Mouse (Mus musculus) midbrain, embryonic 13.5 days (tissue): ENCODE data around the gene Abcg5. TPM values are rescaled to one million over a fixed set of nuclear protein-coding genes. Genes with fewer than 3 reads are reported as not detected.

Experiments
- ATAC-seq: fragments of 200-750 bp; cut with Nextera tagmentation; 2 replicates; pipeline ENCODE4 v1.8.0; 2017; ENCODE audit warnings: mild to moderate bottlenecking, moderate TSS enrichment, moderate library complexity
- H3K27ac ChIP-seq: fragments of 300-500 bp; sonication (generic); 2 replicates; pipeline ENCODE4 v1.5.1; 2015; ENCODE audit warnings: inconsistent platforms, mild to moderate bottlenecking, moderate library complexity
- H3K27me3 ChIP-seq: fragments of 300-500 bp; sonication (generic); 2 replicates; pipeline ENCODE4 v1.6.1; 2015; ENCODE audit warnings: mild to moderate bottlenecking, inconsistent platforms
- H3K36me3 ChIP-seq: fragments of 300-500 bp; sonication (generic); 2 replicates; pipeline ENCODE4 v1.6.1; 2015; ENCODE audit warnings: mild to moderate bottlenecking, inconsistent platforms
- H3K4me1 ChIP-seq: fragments of 300-500 bp; sonication (generic); replicated peaks from 2 replicates; pipeline ENCODE4 v1.6.1; 2015; ENCODE audit warnings: inconsistent platforms
- H3K4me2 ChIP-seq: fragments of 300-500 bp; sonication (generic); replicated peaks from 2 replicates; pipeline ENCODE4 v1.6.1; 2015; ENCODE audit warnings: moderate library complexity, mild to moderate bottlenecking, inconsistent platforms
- H3K4me3 ChIP-seq: fragments of 300-500 bp; sonication (generic); replicated peaks from 2 replicates; pipeline ENCODE4 v1.5.1; 2015; ENCODE audit warnings: mild to moderate bottlenecking, inconsistent platforms
- H3K9ac ChIP-seq: fragments of 300-500 bp; sonication (generic); replicated peaks from 2 replicates; pipeline ENCODE4 v1.6.1; 2015; ENCODE audit warnings: mild to moderate bottlenecking, inconsistent platforms
- H3K9me3 ChIP-seq: fragments of 300-500 bp; sonication (generic); 2 replicates; pipeline ENCODE4 v1.6.1; 2016; ENCODE audit warnings: mild to moderate bottlenecking, inconsistent platforms
- WGBS: fragments of 180-500 bp; shearing (Covaris S2); methylation state at CpG from one replicate; pipeline ENCODE4 v1.1.7; 2015; 5-methylcytosine and 5-hydroxymethylcytosine counted together
- polyA plus RNA-seq: library from polyadenylated mRNA; unstranded; fragments of >200 nt; fragmentation: Nextera tagmentation; extraction: Ambion mirVana; gene quantifications from 2 replicates; pipeline ENCODE4 v1.2.1, GENCODE M21; 2015

The Abcg5 gene
- 1.1 and 3.0 TPM in 2 replicates for polyA plus RNA-seq

DNA sequence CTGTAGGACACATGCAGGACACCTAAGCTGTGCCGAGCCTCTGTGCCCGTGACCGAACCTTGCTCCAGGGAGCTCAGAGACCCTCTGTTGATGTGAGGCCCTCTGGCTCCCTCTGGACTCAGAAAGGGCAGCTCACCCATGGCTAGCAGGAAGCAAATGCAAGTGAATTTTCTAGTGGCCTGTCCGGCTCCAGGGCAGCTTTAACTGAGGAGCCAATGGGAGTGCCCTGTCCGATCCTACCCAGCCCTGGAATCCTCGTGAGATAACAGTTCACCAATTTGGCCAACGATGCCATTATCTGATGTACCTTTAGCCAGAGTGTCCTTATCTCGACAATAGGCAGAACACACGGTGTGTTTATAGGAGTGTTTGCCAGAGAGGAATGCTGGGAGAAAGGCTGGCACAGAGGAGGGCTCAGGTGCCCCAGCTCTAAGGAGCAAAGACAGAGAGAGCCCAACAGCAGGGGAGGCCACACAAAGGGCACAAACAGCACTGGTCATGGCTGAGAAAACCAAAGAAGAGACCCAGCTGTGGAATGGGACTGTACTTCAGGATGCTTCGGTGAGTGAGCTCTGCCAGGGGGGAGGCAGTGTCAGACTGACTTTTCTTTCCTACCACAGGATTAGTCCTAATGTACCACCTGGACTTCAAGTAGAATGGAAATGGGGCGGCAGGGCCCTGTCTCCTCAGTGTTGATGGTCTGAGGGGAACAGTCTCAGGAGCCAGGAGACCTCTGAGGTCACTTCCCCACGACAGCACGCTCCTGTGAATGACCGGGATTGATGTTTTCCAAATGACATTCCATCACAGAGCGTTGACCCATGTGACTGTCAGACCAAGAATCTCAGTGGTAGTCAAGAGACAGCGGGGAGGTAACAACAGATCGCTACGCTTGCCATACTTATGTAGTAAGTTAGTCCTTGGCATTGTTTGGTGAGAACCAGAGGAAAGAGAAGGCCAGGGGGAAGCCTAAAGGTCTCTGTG is at the start of gene Abcg5:
Gene Abcg5, minus strand, starts transcription at position 278 of the 984 bp plus-strand sequence.
- Histone ChIP-seq H3K4me1 (0 out of 2 replicates have a peak, but pooled peaks cover 3% of the 10 kb centered on the region), H3K9me3 (no peaks in the 10 kb centered on the region), H3K27me3 (no peaks in the 10 kb centered on the region), H3K36me3 (no peaks in the 10 kb centered on the region), H3K4me3 (no peak within 1 kb of the TSS), H3K27ac (no peak within 1 kb of the TSS), H3K4me2 (no peak within 1 kb of the TSS), H3K9ac (no peak within 1 kb of the TSS)
- no peak for ATAC-seq
- WGBS = 81% methylated on average over 18 of the region's 18 CpGs

DNA sequence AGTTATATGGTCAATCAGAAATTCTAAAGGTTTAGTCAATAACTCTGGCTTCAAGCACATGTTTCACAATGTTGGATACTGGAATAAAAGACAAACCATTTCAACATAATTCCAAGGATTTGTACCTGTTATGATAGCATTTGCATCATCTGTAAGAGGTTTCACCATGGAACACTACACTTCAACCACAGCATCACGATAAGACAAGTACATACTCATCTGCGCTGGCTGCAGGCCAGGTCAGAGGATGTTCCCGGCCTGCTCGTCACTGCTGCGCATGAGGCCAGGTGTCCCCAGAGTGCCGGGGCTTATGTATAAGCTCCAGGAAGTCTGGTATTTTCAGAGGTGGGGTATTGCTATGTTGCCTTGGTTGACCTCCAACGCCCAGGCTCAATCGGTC is 49.8 kb upstream of the Abcg5 start:
- no peak overlapping the region for H3K27ac ChIP-seq
- H3K27me3 ChIP-seq = no peaks in the 10 kb centered on the region
- 97% methylated on average over 8 of the region's 8 CpGs for WGBS

DNA sequence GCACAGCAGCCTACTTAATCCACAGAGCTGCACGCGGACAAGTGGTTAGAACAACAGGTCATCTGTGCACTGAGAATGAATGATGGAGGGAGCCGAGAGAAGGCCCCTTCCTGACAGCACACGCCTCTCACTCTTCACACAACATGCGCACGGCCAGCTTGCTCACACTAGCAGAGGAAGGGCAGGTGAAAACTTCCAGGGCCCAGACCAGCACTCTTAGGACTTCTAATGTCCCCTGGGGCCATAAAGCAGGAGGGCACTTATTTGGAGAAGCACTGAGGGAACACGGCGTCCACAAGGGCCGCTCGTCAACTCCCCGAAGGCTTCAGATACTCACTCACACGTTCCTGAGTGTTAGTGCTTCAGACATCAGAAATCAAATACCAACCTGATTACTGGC is 48.5 kb upstream of the Abcg5 start:
- no peak overlapping the region for H3K9ac ChIP-seq
- 93% methylated on average over 12 of the region's 12 CpGs for WGBS
- no peak for ATAC-seq
- H3K4me3 ChIP-seq = no peak overlapping the region
- H3K4me1 ChIP-seq = no peaks in the 10 kb centered on the region
- no peaks in the 10 kb centered on the region for H3K27me3 ChIP-seq
- H3K36me3 ChIP-seq = peaks cover 25% of the 10 kb centered on the region
- no peak overlapping the region for H3K4me2 ChIP-seq
- no peaks in the 10 kb centered on the region for H3K9me3 ChIP-seq
- no peak overlapping the region for H3K27ac ChIP-seq

More for the DNA sequence above, 49.8 kb upstream of the Abcg5 start:
- H3K9ac ChIP-seq = no peak overlapping the region
- no peaks in the 10 kb centered on the region for H3K4me1 ChIP-seq
- no peak overlapping the region for H3K4me3 ChIP-seq
- ATAC-seq = no peak
- H3K9me3 ChIP-seq = no peaks in the 10 kb centered on the region
- H3K36me3 ChIP-seq = peaks cover 22% of the 10 kb centered on the region
- H3K4me2 ChIP-seq = no peak overlapping the region

DNA sequence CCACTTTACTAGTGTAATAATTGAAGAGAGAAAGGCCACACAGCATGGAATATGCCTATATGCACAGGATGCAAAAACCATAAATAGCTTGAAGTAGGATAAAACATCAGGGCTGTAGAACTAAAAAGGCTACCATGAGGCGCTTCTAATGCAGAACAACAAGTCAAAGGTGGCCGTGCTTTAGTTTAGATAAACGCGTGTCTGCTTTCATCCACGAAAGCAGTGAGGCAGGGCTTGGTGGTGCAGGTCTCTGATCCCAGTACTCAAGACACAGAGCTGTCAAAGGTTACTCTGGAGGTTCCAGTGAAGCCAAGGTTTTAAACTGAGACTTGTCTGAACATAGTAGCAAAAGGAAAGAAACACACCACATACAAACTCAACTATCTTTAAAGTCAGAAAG is 46.3 kb upstream of the Abcg5 start:
- no peak overlapping the region for H3K27ac ChIP-seq
- no peaks in the 10 kb centered on the region for H3K4me1 ChIP-seq
- no peak for ATAC-seq
- WGBS = 93% methylated on average over 5 of the region's 5 CpGs
- no peak overlapping the region for H3K4me2 ChIP-seq
- H3K4me3 ChIP-seq = no peak overlapping the region
- no peaks in the 10 kb centered on the region for H3K27me3 ChIP-seq
- H3K9me3 ChIP-seq = no peaks in the 10 kb centered on the region
- H3K36me3 ChIP-seq = peaks cover 38% of the 10 kb centered on the region
- no peak overlapping the region for H3K9ac ChIP-seq

DNA sequence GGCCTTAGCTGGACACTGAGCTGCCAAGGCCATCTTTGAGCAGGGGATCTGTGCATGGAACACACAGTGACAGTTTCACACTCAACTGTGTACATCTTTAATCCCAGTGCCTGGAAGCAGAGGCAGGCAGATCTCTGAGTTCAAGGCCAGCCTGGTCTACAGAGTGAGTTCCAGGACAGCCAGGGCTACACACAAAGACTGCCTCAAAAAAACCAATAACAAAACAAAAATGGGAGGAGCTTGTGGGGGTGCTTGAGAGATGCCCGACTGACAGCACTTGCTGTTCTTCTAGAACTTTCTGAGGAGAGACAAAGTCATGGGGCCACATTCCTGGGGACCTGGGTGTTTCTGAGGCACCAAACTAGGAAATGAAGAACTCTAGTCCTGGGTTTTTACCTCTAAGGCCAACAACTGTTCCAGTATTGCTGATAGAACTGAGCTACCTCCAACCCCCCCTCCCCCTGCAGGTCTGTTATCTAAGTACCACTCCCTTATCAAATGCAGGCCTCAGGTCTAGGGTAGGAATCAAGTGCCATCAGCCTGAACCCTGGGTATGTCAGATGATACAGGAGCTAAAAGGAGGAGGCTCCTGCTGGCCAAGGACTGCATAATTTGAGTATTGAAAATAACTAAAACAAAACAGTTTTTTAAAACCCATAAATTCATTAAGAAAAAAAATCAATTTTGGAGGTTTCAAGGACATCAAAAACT is 45.5 kb upstream of the Abcg5 start:
- ATAC-seq = no peak
- H3K4me2 ChIP-seq = no peak overlapping the region
- no peak overlapping the region for H3K27ac ChIP-seq
- H3K27me3 ChIP-seq = no peaks in the 10 kb centered on the region
- H3K9ac ChIP-seq = no peak overlapping the region
- H3K4me1 ChIP-seq = no peaks in the 10 kb centered on the region
- H3K4me3 ChIP-seq = no peak overlapping the region
- 71% methylated on average over 1 of the region's 1 CpGs for WGBS
- H3K36me3 ChIP-seq = peaks cover 42% of the 10 kb centered on the region
- no peaks in the 10 kb centered on the region for H3K9me3 ChIP-seq

DNA sequence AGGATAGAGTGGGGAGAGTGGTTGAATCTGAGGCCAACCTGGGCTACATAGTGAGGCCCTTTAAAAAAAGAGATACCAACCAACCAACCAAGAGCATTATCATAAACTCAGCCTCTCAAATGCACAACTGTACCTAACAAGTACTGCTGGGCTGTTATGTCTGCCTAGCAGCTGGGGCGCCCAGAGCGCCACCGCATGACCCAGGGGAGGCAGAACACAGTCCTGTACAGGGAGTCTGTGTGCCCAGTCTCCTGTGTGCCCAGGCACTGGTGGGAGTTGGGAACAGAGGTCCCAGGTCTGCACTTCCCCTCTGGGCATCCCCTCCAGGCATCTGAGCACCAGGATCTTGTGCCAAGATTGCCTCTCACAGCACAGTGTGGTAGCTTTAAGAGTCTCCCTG is 42.4 kb upstream of the Abcg5 start:
- WGBS = 98% methylated on average over 3 of the region's 3 CpGs
- Histone ChIP-seq H3K9ac (no peak overlapping the region), H3K9me3 (no peaks in the 10 kb centered on the region), H3K4me3 (no peak overlapping the region), H3K4me1 (no peaks in the 10 kb centered on the region), H3K27me3 (no peaks in the 10 kb centered on the region), H3K4me2 (no peak overlapping the region), H3K36me3 (peaks cover 44% of the 10 kb centered on the region), H3K27ac (no peak overlapping the region)
- ATAC-seq = no peak

DNA sequence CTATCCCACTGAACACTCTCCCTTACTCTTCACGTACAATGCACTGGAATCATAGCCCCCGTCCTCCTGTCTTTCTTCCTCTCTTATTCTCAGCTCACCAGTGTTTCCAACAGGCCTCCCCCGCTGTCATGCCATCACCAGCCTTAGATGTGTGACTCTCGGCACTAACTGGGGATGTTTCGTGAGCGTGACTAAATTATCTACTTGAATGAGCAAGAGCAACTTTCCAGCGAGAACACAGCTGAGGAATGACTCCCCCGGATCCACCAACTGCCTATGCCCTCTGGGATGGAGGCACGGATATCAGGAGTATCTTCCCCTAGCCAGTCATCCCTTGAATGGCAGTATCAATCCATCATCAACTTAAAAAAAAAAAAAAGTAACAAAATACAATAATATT is 41.2 kb upstream of the Abcg5 start:
- 61% methylated on average over 9 of the region's 9 CpGs for WGBS
- Histone ChIP-seq H3K4me1 (no peaks in the 10 kb centered on the region), H3K27me3 (no peaks in the 10 kb centered on the region), H3K4me2 (no peak overlapping the region), H3K27ac (no peak overlapping the region), H3K36me3 (peaks cover 41% of the 10 kb centered on the region), H3K9me3 (no peaks in the 10 kb centered on the region), H3K4me3 (no peak overlapping the region), H3K9ac (no peak overlapping the region)
- ATAC-seq = no peak

DNA sequence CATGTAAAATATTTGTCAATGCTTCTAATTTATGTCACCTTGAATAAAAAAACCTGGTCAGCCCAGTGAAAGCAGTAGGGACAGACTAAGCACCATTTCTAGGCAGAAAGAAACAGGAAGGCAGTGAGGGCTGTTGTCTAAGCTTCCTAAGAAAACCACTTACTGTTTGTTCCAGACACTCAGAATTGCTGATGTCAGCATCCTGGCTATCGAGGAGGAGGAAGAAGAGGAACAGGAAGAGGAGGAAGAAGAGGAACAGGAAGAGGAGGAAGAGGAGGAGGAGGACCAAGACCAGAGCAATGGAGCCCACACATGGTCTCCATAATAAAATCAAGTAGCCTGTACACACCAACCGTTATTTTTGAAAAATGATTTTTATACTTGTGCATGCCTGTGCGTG is 36.3 kb upstream of the Abcg5 start:
- 91% methylated on average over 3 of the region's 3 CpGs for WGBS
- no peaks in the 10 kb centered on the region for H3K27me3 ChIP-seq

DNA sequence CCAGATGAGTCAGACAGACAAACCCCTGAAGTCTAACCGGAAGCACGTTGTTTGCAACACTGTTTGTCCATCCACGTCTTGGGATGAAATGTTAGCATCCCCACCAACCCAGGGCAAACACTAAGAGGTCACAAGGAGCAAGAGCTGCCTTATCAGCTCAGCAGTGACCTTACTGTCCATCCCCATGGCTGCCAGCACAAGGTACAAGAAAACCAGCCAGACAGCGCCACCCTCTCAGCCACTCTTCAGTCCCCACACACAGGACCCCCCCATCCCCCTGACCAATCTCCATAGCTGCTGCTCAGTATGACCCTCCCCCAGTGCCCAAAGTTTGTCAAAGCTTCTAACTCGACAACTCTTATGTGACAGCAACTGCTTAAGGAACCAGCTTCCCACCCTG is 34.6 kb upstream of the Abcg5 start:
- Histone ChIP-seq H3K27ac (no peak overlapping the region), H3K4me2 (no peak overlapping the region), H3K4me1 (peaks cover 30% of the 10 kb centered on the region), H3K4me3 (no peak overlapping the region), H3K36me3 (peaks cover 20% of the 10 kb centered on the region), H3K9ac (no peak overlapping the region), H3K9me3 (no peaks in the 10 kb centered on the region), H3K27me3 (0 out of 2 replicates have a peak, but pooled peaks cover 2% of the 10 kb centered on the region)
- ATAC-seq = no peak
- 86% methylated on average over 5 of the region's 5 CpGs for WGBS

More for the DNA sequence above, 36.3 kb upstream of the Abcg5 start:
- Histone ChIP-seq H3K9me3 (no peaks in the 10 kb centered on the region), H3K4me3 (no peak overlapping the region), H3K27ac (no peak overlapping the region), H3K4me2 (no peak overlapping the region), H3K9ac (no peak overlapping the region), H3K36me3 (peaks cover 20% of the 10 kb centered on the region), H3K4me1 (peaks cover 26% of the 10 kb centered on the region)
- ATAC-seq = no peak

DNA sequence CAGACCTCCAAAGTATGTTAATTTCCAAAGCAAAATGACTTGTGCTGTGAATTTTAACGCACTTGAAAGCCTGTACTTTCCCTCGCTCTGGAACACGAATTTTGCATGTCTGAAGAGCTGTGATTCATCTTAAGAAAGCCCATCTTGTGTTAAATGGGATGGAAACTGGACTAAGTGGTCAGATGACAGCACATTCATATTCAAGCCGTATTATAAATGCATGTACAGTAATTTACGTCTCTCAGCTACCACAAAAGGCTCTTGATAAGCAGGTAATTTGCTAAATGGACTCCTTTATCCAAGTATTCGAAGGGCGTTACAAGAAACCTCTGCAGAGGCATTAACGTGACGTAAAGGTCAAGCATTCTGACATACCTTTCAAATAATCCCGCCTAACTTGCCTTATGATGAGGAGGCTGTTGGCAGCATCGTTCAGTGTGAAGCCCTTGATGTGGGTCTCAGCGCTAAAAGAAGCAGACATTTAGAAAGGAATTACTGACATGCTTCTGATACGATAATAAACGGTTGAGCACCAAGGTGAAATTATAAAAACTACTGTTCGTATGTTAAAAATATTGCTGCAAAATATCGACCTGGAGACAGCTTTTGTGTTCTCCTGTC is 33.6 kb upstream of the Abcg5 start:
- Histone ChIP-seq H3K27ac (no peak overlapping the region), H3K9ac (no peak overlapping the region), H3K36me3 (peaks cover 13% of the 10 kb centered on the region; the same call in 1 of the 2 replicates), H3K4me1 (peaks cover 30% of the 10 kb centered on the region), H3K27me3 (0 out of 2 replicates have a peak, but pooled peaks cover 2% of the 10 kb centered on the region), H3K4me2 (no peak overlapping the region), H3K9me3 (no peaks in the 10 kb centered on the region), H3K4me3 (no peak overlapping the region)
- WGBS = 58% methylated on average over 16 of the region's 16 CpGs
- ATAC-seq = no peak

DNA sequence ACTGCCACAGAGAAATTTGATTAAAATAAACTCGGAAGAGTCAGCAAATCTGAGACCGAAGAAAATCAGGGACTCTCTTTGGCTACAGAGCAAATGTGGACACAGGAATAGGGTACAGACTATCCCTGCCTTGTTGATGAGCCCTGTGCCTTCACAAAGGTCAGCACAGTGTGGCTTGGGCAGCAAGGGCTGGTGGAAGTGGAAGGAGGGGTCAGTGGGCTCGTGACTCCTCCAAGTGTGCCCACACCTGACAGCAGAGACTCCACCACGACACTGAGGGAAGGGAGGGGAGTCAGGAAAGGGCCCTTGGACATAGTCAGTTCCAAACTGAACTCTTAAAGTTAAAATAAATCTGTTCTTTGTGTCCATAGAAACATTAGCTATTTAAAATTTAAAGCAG is 32.1 kb upstream of the Abcg5 start:
- H3K4me2 ChIP-seq = no peak overlapping the region
- no peak overlapping the region for H3K27ac ChIP-seq
- no peak overlapping the region for H3K4me3 ChIP-seq
- peaks cover 15% of the 10 kb centered on the region for H3K36me3 ChIP-seq
- no peak for ATAC-seq
- H3K27me3 ChIP-seq = 0 out of 2 replicates have a peak, but pooled peaks cover 2% of the 10 kb centered on the region
- peaks cover 34% of the 10 kb centered on the region for H3K4me1 ChIP-seq
- H3K9ac ChIP-seq = no peak overlapping the region
- no peaks in the 10 kb centered on the region for H3K9me3 ChIP-seq
- WGBS = 58% methylated on average over 4 of the region's 4 CpGs
